Mouse (Mus musculus) brain, embryonic 14.5 days (tissue): ENCODE data around the gene Synj1.

ENCODE experiments used
- CTCF ChIP-seq: fragments of 200-500 bp; IDR thresholded peaks from 2 replicates; pipeline ENCODE4 v1.5.1; 2012; ENCODE audit warnings: inconsistent platforms, mild to moderate bottlenecking, moderate library complexity, borderline replicate concordance; ENCODE audit not compliant: insufficient read depth, insufficient read length; ENCODE audit errors: extremely low read depth
- POLR2A ChIP-seq: fragments of 200-500 bp; IDR thresholded peaks from 2 replicates; pipeline ENCODE4 v1.6.1; 2012; ENCODE audit warnings: mild to moderate bottlenecking, inconsistent platforms, borderline replicate concordance; ENCODE audit not compliant: poor library complexity, insufficient read depth, insufficient read length, severe bottlenecking; ENCODE audit errors: extremely low read depth

DNA sequence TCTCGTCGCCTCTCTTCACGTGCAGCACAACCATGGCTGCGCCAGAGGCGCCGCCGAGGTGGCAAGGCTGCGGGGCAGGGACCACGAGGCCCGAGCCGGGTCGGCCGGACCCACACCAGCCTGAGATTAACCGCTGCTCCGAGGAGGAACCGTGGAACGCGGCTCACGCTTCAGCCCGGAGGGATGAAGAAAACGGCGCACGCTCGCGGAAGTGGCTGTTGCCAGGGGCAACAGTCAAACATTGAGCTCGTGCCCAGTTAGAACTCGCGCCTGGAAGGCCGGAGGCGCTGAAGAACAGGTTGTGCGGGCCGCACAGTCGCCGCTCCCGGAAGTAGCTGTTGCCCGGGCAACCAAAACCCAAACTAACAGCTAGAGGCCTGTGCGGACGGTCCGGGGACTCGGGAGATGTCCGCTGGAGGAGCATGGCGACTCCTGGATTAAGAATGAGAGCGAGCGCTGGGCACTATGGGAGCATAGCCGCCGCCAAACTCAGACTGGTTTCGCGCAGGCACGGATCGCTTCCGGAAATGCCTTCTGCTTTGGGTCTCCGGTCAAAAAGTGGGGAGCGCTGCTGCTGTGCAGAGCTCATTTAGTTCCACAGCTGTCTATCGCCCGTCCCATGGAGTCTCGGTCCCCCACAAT, 76.3 kb downstream of the Synj1 start, which contains the start of gene Cfap298:
- TF ChIP-seq POLR2A: 0 out of 2 replicates have a peak, but pooled peaks have one; percentile 51
- no peak for TF ChIP-seq CTCF
